Mouse (Mus musculus): Measurements from ENCODE around the gene Capn15. TPM values are rescaled to one million over a fixed set of nuclear protein-coding genes. Genes with fewer than 3 reads are reported as not detected.

Gene Capn15
- total and polyA plus RNA-seq, 3 experiments = 5.6 to 16.2 TPM; not detected in 1

- Histone ChIP-seq H3K9ac (ENCODE audit: control insufficient read depth, low read depth, low read length, poor library complexity, severe bottlenecking) (no peak overlapping the region), H3K9me3 (replicated peaks; ENCODE audit: insufficient read depth, low read length) (no peaks in the 10 kb centered on the region), H3K4me3 (ENCODE audit: control insufficient read depth in 1 of 2, insufficient read depth in 1 of 2, low read depth in 2 of 2, low read length in 2 of 2) (no peak overlapping the region), H3K79me2 (ENCODE audit: control insufficient read depth, insufficient read depth, low read length, poor library complexity) (no peaks in the 10 kb centered on the region), H3K27me3 (ENCODE audit: control insufficient read depth in 1 of 2, insufficient read depth in 2 of 2, low read length in 2 of 2) (no peaks in the 10 kb centered on the region), H3K36me3 (ENCODE audit: control insufficient read depth in 1 of 2, insufficient read depth in 2 of 2, low read length in 2 of 2) (peaks cover 0 to 3% of the 10 kb centered on the region in 2 experiments; a peak in 2 of 4 replicates), H3K27ac (ENCODE audit: control insufficient read depth, low read depth, low read length) (no peak overlapping the region), H3K4me1 (ENCODE audit: control insufficient read depth in 1 of 2, insufficient read depth in 2 of 2, low read length in 2 of 2) (peaks cover 0 to 4% of the 10 kb centered on the region in 2 experiments; a peak in 2 of 4 replicates)
- TF ChIP-seq HCFC1 (IDR thresholded peaks at IDR 0.05; ENCODE audit: low read depth, low read length) = no peak
- no peak for TF ChIP-seq MEF2A (IDR thresholded peaks at IDR 0.05; ENCODE audit: extremely low read depth, insufficient replicate concordance, low read depth, low read length, poor library complexity, severe bottlenecking)
- TF ChIP-seq ZMIZ1 (IDR thresholded peaks at IDR 0.05; ENCODE audit: low read depth, low read length) = no peak
- TF ChIP-seq EP300 (IDR thresholded peaks at IDR 0.05; ENCODE audit: low read depth in 1 of 2, low read length in 2 of 2) = no peak
- no peak for TF ChIP-seq MXI1 (IDR thresholded peaks at IDR 0.05; ENCODE audit: low read depth, low read length)
- no peak for TF ChIP-seq NRF1 (IDR thresholded peaks at IDR 0.05; ENCODE audit: insufficient read depth, low read depth, low read length, poor library complexity, severe bottlenecking)
- no peak for TF ChIP-seq POLR2AphosphoS5 (IDR thresholded peaks at IDR 0.05; ENCODE audit: borderline replicate concordance, low read depth, low read length)
- TF ChIP-seq MYC (IDR thresholded peaks at IDR 0.05; ENCODE audit: low read depth, low read length) = no peak
- no peak for TF ChIP-seq ELF1 (IDR thresholded peaks at IDR 0.05; ENCODE audit: low read depth, low read length)
- TF ChIP-seq CTCF (IDR thresholded peaks at IDR 0.05 in 2 of 3, conservative IDR thresholded peaks at IDR 0.05 in 1 of 3; ENCODE audit: control insufficient read depth in 1 of 3, insufficient read depth in 1 of 3, low read depth in 2 of 3, low read length in 3 of 3, poor library complexity in 1 of 3, severe bottlenecking in 1 of 3) = no peak
- no peak for TF ChIP-seq CHD2 (IDR thresholded peaks at IDR 0.05; ENCODE audit: low read length)
- TF ChIP-seq KAT2A (conservative IDR thresholded peaks at IDR 0.05; ENCODE audit: low read depth, low read length) = no peak
- no peak for DNase-seq (ENCODE audit: low read depth, low spot score)
These were observed 32.8 kb upstream of the Capn15 start for GRCm38 (mm10) chr17:26018388-26018787.

GRCm38 (mm10) chr17:26017949-26018348 is 32.4 kb upstream of the Capn15 start:
- Histone ChIP-seq H3K36me3 (ENCODE audit: control insufficient read depth in 1 of 2, insufficient read depth in 2 of 2, low read length in 2 of 2) (peaks cover 0 to 3% of the 10 kb centered on the region in 2 experiments; a peak in 2 of 4 replicates), H3K4me1 (ENCODE audit: control insufficient read depth in 1 of 2, insufficient read depth in 2 of 2, low read length in 2 of 2) (peaks cover 0 to 4% of the 10 kb centered on the region in 2 experiments; a peak in 2 of 4 replicates), H3K27ac (ENCODE audit: control insufficient read depth, low read depth, low read length) (no peak overlapping the region), H3K4me3 (ENCODE audit: control insufficient read depth in 1 of 2, insufficient read depth in 1 of 2, low read depth in 2 of 2, low read length in 2 of 2) (no peak overlapping the region), H3K9me3 (replicated peaks; ENCODE audit: insufficient read depth, low read length) (no peaks in the 10 kb centered on the region), H3K27me3 (ENCODE audit: control insufficient read depth in 1 of 2, insufficient read depth in 2 of 2, low read length in 2 of 2) (no peaks in the 10 kb centered on the region), H3K9ac (ENCODE audit: control insufficient read depth, low read depth, low read length, poor library complexity, severe bottlenecking) (no peak overlapping the region), H3K79me2 (ENCODE audit: control insufficient read depth, insufficient read depth, low read length, poor library complexity) (no peaks in the 10 kb centered on the region)
- TF ChIP-seq MYB (IDR thresholded peaks at IDR 0.05; ENCODE audit: low read depth, low read length) (no peak), ZNF384 (IDR thresholded peaks at IDR 0.05; ENCODE audit: low read depth, low read length) (no peak), MAFK (IDR thresholded peaks at IDR 0.05; ENCODE audit: borderline replicate concordance, low read depth, low read length) (no peak), KAT2A (conservative IDR thresholded peaks at IDR 0.05; ENCODE audit: low read depth, low read length) (no peak), POLR2AphosphoS5 (IDR thresholded peaks at IDR 0.05; ENCODE audit: borderline replicate concordance, low read depth, low read length) (no peak), CTCF (IDR thresholded peaks at IDR 0.05 in 2 of 3, conservative IDR thresholded peaks at IDR 0.05 in 1 of 3; ENCODE audit: control insufficient read depth in 1 of 3, insufficient read depth in 1 of 3, low read depth in 2 of 3, low read length in 3 of 3, poor library complexity in 1 of 3, severe bottlenecking in 1 of 3) (no peak), SIN3A (IDR thresholded peaks at IDR 0.05; ENCODE audit: low read length) (no peak), ETS1 (IDR thresholded peaks at IDR 0.05; ENCODE audit: low read depth, low read length) (no peak)
- no peak for DNase-seq (ENCODE audit: low read depth, low spot score)

Data from MEL (cell line).